Mouse (Mus musculus): Measurements from ENCODE around the gene Dffa. TPM values are rescaled to one million over a fixed set of nuclear protein-coding genes. Genes with fewer than 3 reads are reported as not detected.

The Dffa gene
- polyA plus RNA-seq, 1 experiment from 2014 or later: 33.6 TPM

DNA sequence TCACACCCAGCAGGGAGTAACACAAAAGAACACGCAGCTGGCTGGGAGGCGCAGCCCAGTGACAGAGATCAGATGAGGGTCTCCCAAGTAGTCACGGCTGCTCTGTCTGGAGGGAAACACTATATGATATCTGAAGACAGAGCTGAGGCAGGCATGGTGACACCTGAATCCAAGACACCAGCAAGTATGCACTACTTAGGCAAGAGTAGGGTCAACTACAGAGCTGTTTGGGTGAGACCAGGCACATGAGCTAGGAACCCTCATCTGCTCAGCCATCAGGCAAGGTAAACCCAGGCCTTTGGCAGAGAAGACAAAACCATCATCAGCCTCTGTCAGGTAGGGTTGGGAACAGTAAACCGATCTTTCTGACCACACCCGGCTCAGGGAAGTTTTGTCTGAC, 29.4 kb downstream of the Dffa start:
- Histone ChIP-seq H3K4me1 (peaks cover 19% of the 10 kb centered on the region), H3K36me3 (peaks cover 16% of the 10 kb centered on the region), H3K9ac (no peak overlapping the region), H3K4me3 (no peak overlapping the region), H3K4me2 (no peak overlapping the region), H3K27ac (no peak overlapping the region), H3K9me3 (no peaks in the 10 kb centered on the region), H3K27me3 (no peaks in the 10 kb centered on the region)
- WGBS: 84% methylated on average over 5 of the region's 5 CpGs
- ATAC-seq (ENCODE audit: borderline replicate concordance, extremely low read depth, low FRiP score, low TSS enrichment): no peak

DNA sequence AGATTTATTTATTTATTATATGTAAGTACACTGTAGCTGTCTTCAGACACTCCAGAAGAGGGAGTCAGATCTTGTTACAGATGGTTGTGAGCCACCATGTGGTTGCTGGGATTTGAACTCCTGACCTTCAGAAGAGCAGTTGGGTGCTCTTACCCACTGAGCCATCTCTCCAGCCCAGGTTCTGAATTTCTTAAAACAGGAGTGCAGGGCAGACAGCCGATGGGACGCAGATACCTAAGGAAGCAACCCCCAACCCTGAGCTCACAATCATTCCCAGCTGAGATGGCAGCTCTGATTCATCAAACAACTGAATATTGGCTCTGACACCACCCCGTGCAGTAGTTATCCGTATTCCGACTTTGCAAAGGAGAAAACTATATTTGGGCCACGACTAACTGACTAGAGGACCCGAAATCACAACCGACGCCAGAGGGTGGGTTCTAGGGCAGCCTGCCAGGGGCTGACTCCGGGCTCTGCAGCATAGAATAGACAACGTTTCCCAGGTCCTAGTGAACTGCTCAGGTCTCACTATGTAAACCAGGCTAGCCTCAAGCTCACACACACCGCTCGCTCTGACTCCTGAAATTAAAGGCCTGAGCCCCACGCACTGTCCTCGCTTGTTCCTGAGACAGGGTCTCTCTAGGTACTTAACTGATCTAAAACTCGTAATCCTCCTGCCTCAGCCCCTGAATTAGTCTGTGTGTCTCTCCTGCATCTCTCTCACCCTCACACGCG, 32.3 kb downstream of the Dffa start:
- H3K36me3 ChIP-seq: 0 out of 2 replicates have a peak, but pooled peaks cover 2% of the 10 kb centered on the region
- H3K27ac ChIP-seq: peak overlapping the region; percentile 88; the same call in 1 of the 2 replicates
- H3K9ac ChIP-seq: peak overlapping the region; percentile 76
- H3K9me3 ChIP-seq: no peaks in the 10 kb centered on the region
- peak overlapping the region; percentile 54 for H3K4me3 ChIP-seq
- no peaks in the 10 kb centered on the region for H3K27me3 ChIP-seq
- ATAC-seq (ENCODE audit: borderline replicate concordance, extremely low read depth, low FRiP score, low TSS enrichment): no peak
- peak overlapping the region; percentile 84 for H3K4me2 ChIP-seq
- WGBS: 48% methylated on average over 18 of the region's 18 CpGs
- peaks cover 19% of the 10 kb centered on the region for H3K4me1 ChIP-seq

DNA sequence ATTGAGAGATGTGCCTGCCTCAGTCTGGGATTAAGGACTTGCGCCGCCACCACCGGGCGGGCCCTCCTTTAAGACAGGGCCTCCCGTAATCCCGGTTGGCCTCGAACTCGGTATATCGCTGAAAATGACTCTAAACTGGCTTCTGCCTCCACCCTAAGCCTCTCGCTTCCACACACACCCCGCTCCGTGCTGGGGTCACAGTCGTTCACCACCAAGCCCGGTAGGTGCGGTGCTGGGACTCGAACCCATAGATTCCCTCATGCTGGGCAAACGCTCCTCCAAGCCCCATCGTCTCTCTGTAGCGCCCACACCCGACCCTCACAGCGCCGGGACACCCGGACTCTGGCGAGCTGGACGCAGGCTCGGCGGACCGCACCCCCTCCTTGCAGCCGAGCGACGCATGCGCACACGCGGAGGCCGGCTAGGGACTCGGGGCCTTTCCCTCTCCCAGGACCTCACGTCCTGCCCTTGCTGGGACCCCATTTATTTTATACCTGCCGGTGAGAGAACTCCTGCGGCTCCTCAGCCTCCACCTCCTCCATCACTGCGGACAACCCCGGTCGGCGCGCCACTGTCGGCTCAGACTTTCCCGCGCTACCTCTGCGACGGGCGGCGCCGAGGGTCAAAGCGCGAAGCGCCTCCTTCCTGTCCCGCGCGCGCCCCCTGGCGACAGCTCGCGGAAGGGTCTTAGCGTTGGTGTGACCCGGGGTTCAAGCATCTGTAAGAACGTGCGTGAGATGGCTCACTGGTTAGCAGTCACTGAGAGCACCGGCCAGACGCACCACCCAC, 33.2 kb downstream of the Dffa start, which contains the start of gene Cenps:
Gene Cenps, minus strand, starts transcription at position 648 of the 789 bp plus-strand sequence.
- ATAC-seq (ENCODE audit: borderline replicate concordance, extremely low read depth, low FRiP score, low TSS enrichment): peak; percentile 88
- H3K4me1 ChIP-seq: peaks cover 18% of the 10 kb centered on the region
- H3K4me2 ChIP-seq: peak within 1 kb of the TSS; percentile 84
- H3K27me3 ChIP-seq: no peaks in the 10 kb centered on the region
- peak within 1 kb of the TSS; percentile 76 for H3K9ac ChIP-seq
- under 1% methylated on average over 68 of the region's 68 CpGs for WGBS
- no peaks in the 10 kb centered on the region for H3K36me3 ChIP-seq
- no peaks in the 10 kb centered on the region for H3K9me3 ChIP-seq
- H3K4me3 ChIP-seq: peak within 1 kb of the TSS; percentile 54
- peak within 1 kb of the TSS; percentile 88 for H3K27ac ChIP-seq

DNA sequence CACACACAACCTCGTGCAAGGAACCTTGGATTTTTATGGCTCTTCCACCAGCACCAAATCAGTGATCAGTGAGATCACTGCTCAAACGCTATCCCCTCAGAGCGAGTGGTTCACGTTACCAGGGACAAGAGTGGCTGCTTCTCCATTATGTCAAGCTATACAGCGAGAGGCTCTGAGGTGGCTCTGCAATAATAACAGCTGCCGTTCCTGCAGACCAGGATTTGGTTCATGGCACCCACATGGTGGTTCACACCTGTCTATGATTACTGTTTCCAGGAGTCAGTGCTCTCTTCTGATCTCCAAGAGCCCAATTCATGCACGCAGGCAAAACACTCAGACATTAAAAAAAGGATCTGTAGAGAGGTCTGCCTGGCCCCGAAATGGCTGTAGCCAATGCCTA, 34.6 kb downstream of the Dffa start:
- no peaks in the 10 kb centered on the region for H3K36me3 ChIP-seq
- no peak for ATAC-seq (ENCODE audit: borderline replicate concordance, extremely low read depth, low FRiP score, low TSS enrichment)
- H3K9ac ChIP-seq: no peak overlapping the region
- H3K27me3 ChIP-seq: no peaks in the 10 kb centered on the region
- 63% methylated on average over 8 of the region's 8 CpGs for WGBS
- no peaks in the 10 kb centered on the region for H3K9me3 ChIP-seq
- H3K4me1 ChIP-seq: peaks cover 9% of the 10 kb centered on the region
- H3K27ac ChIP-seq: no peak overlapping the region
- H3K4me2 ChIP-seq: no peak overlapping the region
- no peak overlapping the region for H3K4me3 ChIP-seq

DNA sequence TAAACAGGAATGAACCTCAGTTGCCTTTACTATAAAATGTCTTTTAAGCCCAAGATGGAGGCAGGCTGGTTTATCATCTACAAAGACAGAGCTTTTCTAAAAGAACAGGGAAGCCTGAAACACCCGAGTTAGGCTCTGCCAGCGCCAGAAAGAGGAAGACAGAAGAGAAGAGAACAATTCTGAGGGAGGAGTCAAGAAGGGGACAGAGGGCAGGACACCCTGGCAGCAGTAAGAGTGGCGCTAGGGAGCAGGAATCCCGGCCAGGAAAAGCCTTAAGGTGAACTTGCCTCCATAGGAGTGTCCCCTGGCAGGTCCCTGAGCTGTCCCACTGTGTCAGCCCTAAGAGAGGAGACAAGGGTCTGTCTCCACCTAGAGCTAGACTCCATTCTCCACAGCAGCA, 39.6 kb downstream of the Dffa start:
- no peak overlapping the region for H3K4me3 ChIP-seq
- H3K27me3 ChIP-seq: no peaks in the 10 kb centered on the region
- WGBS: 25% methylated on average over 4 of the region's 4 CpGs
- H3K9me3 ChIP-seq: no peaks in the 10 kb centered on the region
- peaks cover 17% of the 10 kb centered on the region; the same call in 1 of the 2 replicates for H3K4me1 ChIP-seq
- no peak overlapping the region for H3K9ac ChIP-seq
- H3K4me2 ChIP-seq: no peak overlapping the region
- no peak overlapping the region for H3K27ac ChIP-seq
- H3K36me3 ChIP-seq: no peaks in the 10 kb centered on the region
- no peak for ATAC-seq (ENCODE audit: borderline replicate concordance, extremely low read depth, low FRiP score, low TSS enrichment)

DNA sequence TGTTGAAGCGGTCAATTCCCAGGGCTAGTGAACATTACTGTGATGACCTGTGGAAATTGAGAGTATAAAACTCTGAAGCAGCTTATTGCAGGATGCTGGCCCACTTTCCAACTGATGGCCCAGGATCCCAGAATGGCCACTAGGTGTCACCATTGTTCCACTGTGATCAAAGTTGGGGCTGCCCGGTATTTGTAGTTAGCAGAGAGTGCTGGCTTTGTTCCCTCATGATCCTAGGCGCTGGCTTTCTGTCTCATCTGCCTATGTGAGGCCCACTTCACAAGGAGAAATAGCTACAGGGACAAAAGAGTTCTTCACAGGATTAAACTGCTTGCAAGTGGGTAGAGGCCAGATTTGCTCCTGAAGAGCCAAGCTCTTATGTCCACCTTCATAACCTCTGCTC, 40.5 kb downstream of the Dffa start:
- peak; percentile 62; the same call in 1 of the 2 replicates for ATAC-seq (ENCODE audit: borderline replicate concordance, extremely low read depth, low FRiP score, low TSS enrichment)
- Histone ChIP-seq H3K4me2 (no peak overlapping the region), H3K36me3 (peaks cover 4% of the 10 kb centered on the region; the same call in 1 of the 2 replicates), H3K27ac (no peak overlapping the region), H3K9ac (no peak overlapping the region), H3K27me3 (no peaks in the 10 kb centered on the region), H3K4me1 (peaks cover 17% of the 10 kb centered on the region; the same call in 1 of the 2 replicates), H3K9me3 (no peaks in the 10 kb centered on the region), H3K4me3 (no peak overlapping the region)
- WGBS: 2% methylated on average over 3 of the region's 3 CpGs

DNA sequence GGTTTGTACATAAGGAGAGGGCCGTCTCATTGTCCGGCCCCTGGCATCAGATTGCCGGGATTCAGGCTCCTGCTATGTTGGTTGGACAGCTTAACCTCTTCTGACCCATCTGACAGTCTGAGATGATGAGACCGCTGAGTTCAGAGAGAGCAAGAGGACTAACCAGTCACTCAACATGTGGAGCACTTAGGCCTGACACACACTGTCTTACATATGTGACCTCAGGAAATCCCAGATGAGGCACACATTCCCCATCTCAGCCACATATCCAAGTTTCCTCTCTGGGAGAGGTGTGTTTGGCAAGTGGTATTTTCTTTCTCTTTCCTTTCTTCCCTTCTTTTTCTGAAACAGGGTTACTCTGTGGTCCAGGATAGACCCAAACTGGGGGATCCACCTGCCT, 41.2 kb downstream of the Dffa start:
- Histone ChIP-seq H3K4me2 (no peak overlapping the region), H3K4me1 (peaks cover 17% of the 10 kb centered on the region; the same call in 1 of the 2 replicates), H3K27me3 (no peaks in the 10 kb centered on the region), H3K9me3 (no peaks in the 10 kb centered on the region), H3K9ac (no peak overlapping the region), H3K4me3 (no peak overlapping the region), H3K36me3 (peaks cover 9% of the 10 kb centered on the region; the same call in 1 of the 2 replicates), H3K27ac (no peak overlapping the region)
- no peak for ATAC-seq (ENCODE audit: borderline replicate concordance, extremely low read depth, low FRiP score, low TSS enrichment)
- 77% methylated on average over 4 of the region's 4 CpGs for WGBS

DNA sequence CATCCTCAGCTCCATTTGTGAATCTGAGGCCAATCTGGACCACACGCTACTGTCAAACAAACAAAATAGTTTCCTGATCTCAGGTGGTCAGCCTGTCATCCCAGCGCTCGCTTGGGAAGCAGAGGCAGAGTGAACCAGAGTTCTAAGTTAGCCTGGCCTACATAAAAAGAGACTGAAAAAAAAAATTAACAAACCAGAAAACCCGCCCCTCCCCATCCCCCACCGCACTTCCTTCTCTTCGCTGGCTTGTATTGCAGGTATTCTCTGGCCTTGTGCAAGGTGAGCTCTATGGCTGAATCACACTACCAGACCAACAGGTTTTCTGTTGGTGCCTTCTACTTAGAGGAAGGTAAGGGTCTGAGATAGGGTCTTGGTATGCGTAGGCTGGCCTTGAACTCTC, 43.6 kb downstream of the Dffa start:
- Histone ChIP-seq H3K4me2 (no peak overlapping the region), H3K4me1 (peaks cover 17% of the 10 kb centered on the region; the same call in 1 of the 2 replicates), H3K27me3 (no peaks in the 10 kb centered on the region), H3K9me3 (no peaks in the 10 kb centered on the region), H3K27ac (no peak overlapping the region), H3K9ac (no peak overlapping the region), H3K4me3 (no peak overlapping the region), H3K36me3 (peaks cover 32% of the 10 kb centered on the region)
- ATAC-seq (ENCODE audit: borderline replicate concordance, extremely low read depth, low FRiP score, low TSS enrichment): no peak
- WGBS: 59% methylated on average over 7 of the region's 7 CpGs

DNA sequence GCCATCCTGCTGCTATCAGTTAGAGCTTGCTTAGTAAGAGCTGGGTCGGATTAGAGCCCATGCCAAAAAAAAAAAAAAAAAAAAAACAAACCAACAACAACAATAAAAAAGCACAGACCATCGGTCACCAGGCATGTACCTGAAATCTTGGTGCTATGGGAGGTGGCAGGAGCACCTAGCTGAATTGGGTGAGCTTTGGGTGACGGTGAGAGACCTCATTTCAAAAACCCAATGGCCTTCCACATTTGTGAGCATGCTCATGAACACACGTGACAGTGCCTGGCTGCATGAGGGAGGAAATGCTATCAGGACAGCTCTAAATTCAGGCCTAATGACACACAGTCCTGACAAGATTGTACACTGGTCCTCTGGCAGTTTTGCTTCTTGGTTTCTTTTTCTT, 44.1 kb downstream of the Dffa start:
- WGBS: 77% methylated on average over 4 of the region's 4 CpGs

DNA sequence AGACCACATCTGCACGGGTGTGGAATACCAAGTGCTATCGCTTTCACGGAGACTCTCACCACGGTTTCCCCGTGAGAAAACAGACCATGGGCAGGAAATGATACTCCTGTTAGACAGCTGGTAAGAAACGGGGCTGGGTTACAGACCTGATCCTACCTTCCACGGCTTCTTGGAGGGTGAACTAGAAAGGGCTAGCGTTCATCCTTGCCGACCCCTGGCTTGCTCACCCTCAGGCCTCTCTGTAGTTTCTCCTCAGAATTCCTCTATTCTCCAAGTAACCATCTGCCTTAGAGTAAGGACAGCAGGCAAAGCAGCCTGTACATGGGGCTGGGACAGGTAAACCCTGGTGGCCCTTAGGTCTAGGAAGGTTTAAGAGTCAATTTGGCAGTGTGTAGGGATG, 45.2 kb downstream of the Dffa start:
- H3K27ac ChIP-seq: no peak overlapping the region

More for the DNA sequence above, 44.1 kb downstream of the Dffa start:
- no peaks in the 10 kb centered on the region for H3K9me3 ChIP-seq
- no peaks in the 10 kb centered on the region for H3K27me3 ChIP-seq
- no peak overlapping the region for H3K4me3 ChIP-seq
- H3K9ac ChIP-seq: no peak overlapping the region
- ATAC-seq (ENCODE audit: borderline replicate concordance, extremely low read depth, low FRiP score, low TSS enrichment): no peak
- peaks cover 37% of the 10 kb centered on the region for H3K36me3 ChIP-seq
- no peak overlapping the region for H3K27ac ChIP-seq
- H3K4me2 ChIP-seq: no peak overlapping the region
- H3K4me1 ChIP-seq: peaks cover 17% of the 10 kb centered on the region; the same call in 1 of the 2 replicates

DNA sequence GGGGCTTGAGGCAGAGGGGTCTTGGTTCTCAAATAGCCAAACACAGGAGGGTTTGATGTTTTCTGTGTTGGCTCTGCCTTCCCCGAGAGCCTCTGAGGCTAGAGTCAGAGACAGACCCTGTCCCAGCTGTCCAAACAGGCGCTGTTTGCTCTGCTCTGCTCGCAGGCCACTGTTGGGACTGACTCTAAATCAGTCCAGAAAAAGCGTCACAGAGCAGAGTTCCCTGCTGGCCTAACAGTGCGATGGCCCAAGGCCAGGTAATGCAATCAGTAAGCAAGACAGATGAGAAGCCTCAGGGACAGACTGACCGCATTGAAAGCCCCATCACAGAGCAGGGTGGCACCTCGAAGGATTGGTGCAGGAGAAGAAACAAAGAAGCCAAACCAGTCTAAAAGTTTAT, 45.7 kb downstream of the Dffa start:
- H3K4me3 ChIP-seq: no peak overlapping the region
- H3K27ac ChIP-seq: no peak overlapping the region
- no peak overlapping the region for H3K4me2 ChIP-seq
- H3K9me3 ChIP-seq: no peaks in the 10 kb centered on the region
- 55% methylated on average over 7 of the region's 7 CpGs for WGBS
- no peak overlapping the region for H3K9ac ChIP-seq
- no peak for ATAC-seq (ENCODE audit: borderline replicate concordance, extremely low read depth, low FRiP score, low TSS enrichment)
- H3K27me3 ChIP-seq: no peaks in the 10 kb centered on the region
- H3K4me1 ChIP-seq: peaks cover 17% of the 10 kb centered on the region; the same call in 1 of the 2 replicates
- peaks cover 52% of the 10 kb centered on the region for H3K36me3 ChIP-seq

More for the DNA sequence above, 45.2 kb downstream of the Dffa start:
- Histone ChIP-seq H3K4me3 (no peak overlapping the region), H3K9ac (no peak overlapping the region), H3K4me1 (peaks cover 17% of the 10 kb centered on the region; the same call in 1 of the 2 replicates), H3K4me2 (no peak overlapping the region), H3K27me3 (no peaks in the 10 kb centered on the region), H3K36me3 (peaks cover 48% of the 10 kb centered on the region), H3K9me3 (no peaks in the 10 kb centered on the region)
- ATAC-seq (ENCODE audit: borderline replicate concordance, extremely low read depth, low FRiP score, low TSS enrichment): no peak
- 78% methylated on average over 9 of the region's 9 CpGs for WGBS

DNA sequence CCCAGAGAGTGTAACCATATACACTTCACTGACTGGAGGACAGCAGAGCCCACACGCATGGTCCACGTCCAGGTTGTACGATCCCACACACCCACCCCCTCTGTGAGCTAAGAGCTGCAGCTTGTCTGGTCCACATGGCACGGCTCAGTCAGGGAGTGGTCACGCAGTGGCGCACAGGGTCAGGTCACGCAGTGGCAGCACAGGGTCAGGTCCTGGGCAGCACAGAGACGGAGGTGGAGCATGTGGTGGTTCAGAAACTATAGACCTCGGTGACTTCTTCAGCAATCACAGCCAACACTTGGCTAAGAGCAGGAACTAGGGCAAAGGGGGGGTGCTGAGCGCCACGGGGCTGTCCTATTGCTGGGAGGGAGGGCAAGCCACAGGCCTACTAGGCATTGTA, 46.3 kb downstream of the Dffa start:
- no peak for ATAC-seq (ENCODE audit: borderline replicate concordance, extremely low read depth, low FRiP score, low TSS enrichment)
- Histone ChIP-seq H3K36me3 (peaks cover 58% of the 10 kb centered on the region), H3K4me3 (no peak overlapping the region)

More for the DNA sequence above, 46.3 kb downstream of the Dffa start:
- H3K9ac ChIP-seq: no peak overlapping the region
- H3K27me3 ChIP-seq: no peaks in the 10 kb centered on the region
- 76% methylated on average over 11 of the region's 11 CpGs for WGBS
- H3K27ac ChIP-seq: no peak overlapping the region
- no peaks in the 10 kb centered on the region for H3K9me3 ChIP-seq
- no peak overlapping the region for H3K4me2 ChIP-seq
- H3K4me1 ChIP-seq: peaks cover 17% of the 10 kb centered on the region; the same call in 1 of the 2 replicates
